Mouse (Mus musculus) cerebellum, adult 2 months (tissue): ENCODE measurements around the gene Selenbp1. TPM values are rescaled to one million over a fixed set of nuclear protein-coding genes. Genes with fewer than 3 reads are reported as not detected.

Experiments
- DNase-seq, 2 experiments: peaks; one replicate each; pipeline ENCODE4 v3.0.0; 2021
- H3K27ac ChIP-seq: fragments of 200-500 bp; 2 replicates; pipeline ENCODE4 v1.5.1; 2012; ENCODE audit warnings: low read length, control low read depth, inconsistent platforms; ENCODE audit not compliant: insufficient read depth
- H3K27me3 ChIP-seq: fragments of 200-500 bp; 2 replicates; pipeline ENCODE4 v1.6.1; 2012; ENCODE audit warnings: inconsistent platforms, mild to moderate bottlenecking, low read length, moderate library complexity; ENCODE audit not compliant: control insufficient read depth, insufficient read depth
- H3K4me1 ChIP-seq: fragments of 200-500 bp; 2 replicates; pipeline ENCODE4 v1.6.1; 2011; ENCODE audit warnings: low read length; ENCODE audit not compliant: control insufficient read depth, insufficient read depth
- H3K4me3 ChIP-seq: fragments of 200-500 bp; replicated peaks from 2 replicates; pipeline ENCODE3; 2011; ENCODE audit warnings: mild to moderate bottlenecking, low read depth, low read length, control low read depth; ENCODE audit not compliant: insufficient read depth
- CTCF ChIP-seq: fragments of 200-500 bp; IDR thresholded peaks from 2 replicates; pipeline ENCODE4 v1.5.1; 2011; ENCODE audit warnings: low read depth, mild to moderate bottlenecking, control low read depth, low read length, moderate library complexity, borderline replicate concordance; ENCODE audit not compliant: insufficient read depth
- POLR2A ChIP-seq: fragments of 200-500 bp; IDR thresholded peaks from 2 replicates; pipeline ENCODE4 v1.6.1; 2011; ENCODE audit warnings: low read length, control low read depth, borderline replicate concordance; ENCODE audit not compliant: insufficient read depth
- WGBS: fragments of 180-500 bp; shearing (Covaris S2); methylation state at CpG from one replicate; pipeline ENCODE4 v1.1.7; 2018; 5-methylcytosine and 5-hydroxymethylcytosine counted together
- polyA plus RNA-seq: library from polyadenylated mRNA; depleted of rRNA; stranded (reverse); fragments of >200 nt; gene quantifications from 2 replicates; pipeline ENCODE4 v1.2.3, GENCODE M21; 2012

Selenbp1 gene
- polyA plus RNA-seq, 1 experiment: 12.5 TPM

DNA sequence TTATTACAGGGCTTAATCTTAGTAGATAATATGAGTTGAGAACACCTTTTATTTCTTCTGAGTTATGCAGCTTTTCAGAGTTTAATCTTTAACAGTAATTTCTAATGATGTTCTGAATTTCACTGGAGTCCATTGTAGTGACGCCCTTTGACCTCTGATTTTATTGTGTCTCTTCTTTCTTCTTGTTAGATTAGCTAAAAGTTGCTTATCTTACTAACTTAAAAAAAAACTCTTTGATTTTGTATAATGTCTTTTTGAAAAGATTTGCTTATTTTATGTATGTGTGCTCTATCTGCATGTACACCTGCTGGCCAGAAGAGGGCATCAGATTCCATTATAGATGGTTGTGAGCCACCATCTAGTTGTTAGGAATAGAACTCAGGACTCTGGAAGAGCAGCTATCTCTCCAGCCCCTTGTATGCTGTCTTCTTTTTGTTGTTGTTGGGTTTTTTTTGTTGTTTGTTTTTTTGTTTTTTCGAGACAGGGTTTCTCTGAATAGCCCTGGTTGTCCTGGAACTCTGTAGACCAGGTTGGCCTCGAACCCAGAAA lies 15.3 kb downstream of the Selenbp1 start:
- H3K27ac ChIP-seq: no peak overlapping the region
- TF ChIP-seq CTCF: peak; percentile 38; the same call in 1 of the 2 replicates
- no peak for TF ChIP-seq POLR2A
- 76% methylated on average over 3 of the region's 3 CpGs for WGBS
- no peaks in the 10 kb centered on the region for H3K27me3 ChIP-seq
- no peak overlapping the region for H3K4me3 ChIP-seq
- no peak for DNase-seq
- H3K4me1 ChIP-seq: no peaks in the 10 kb centered on the region

DNA sequence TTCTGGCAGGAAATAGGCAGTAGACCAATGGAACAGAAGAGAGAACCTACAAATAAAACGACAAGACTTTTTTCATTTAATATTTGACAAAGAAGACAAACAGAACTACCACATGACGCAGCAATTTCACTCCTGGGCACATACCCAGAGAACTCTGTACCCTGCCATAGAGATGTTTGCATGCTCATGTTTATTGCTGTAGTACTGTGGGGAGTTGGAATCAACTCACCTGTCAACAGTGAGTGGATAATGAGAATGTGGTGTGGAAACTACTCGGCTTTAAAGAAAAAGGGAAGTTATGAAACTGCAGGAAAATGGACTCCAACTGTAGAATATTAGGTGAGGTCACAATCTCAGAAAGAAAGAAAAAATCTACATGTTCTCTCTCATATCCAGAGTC lies 16.8 kb downstream of the Selenbp1 start:
- 78% methylated on average over 3 of the region's 3 CpGs for WGBS
- Histone ChIP-seq H3K27ac (no peak overlapping the region), H3K27me3 (no peaks in the 10 kb centered on the region), H3K4me3 (no peak overlapping the region), H3K4me1 (no peaks in the 10 kb centered on the region)
- DNase-seq: no peak
- TF ChIP-seq POLR2A (no peak), CTCF (no peak)

DNA sequence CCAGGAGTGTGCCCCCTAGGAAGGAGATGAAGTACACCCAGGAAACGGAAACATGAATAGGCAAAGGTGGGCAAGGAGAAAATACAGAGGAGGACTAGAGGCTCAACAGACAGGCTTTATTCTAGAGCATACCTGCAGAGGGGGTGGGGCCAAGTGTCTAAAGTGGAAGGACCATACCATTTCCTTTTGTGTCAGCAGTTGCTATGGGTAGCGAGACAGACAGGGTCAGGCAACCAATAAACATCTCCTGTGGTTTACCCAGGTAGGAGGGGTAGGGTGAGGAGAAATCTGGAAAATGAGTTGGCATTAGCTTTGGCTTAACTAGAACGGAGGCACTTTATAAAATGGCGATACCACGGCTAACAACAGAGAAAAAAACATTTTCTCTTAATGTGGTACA lies 19.9 kb downstream of the Selenbp1 start:
- TF ChIP-seq CTCF: no peak
- no peak for TF ChIP-seq POLR2A
- no peak overlapping the region for H3K4me3 ChIP-seq
- WGBS: 48% methylated on average over 5 of the region's 5 CpGs
- no peaks in the 10 kb centered on the region for H3K27me3 ChIP-seq
- H3K27ac ChIP-seq: no peak overlapping the region
- peak; percentile 42 to 75 for DNase-seq
- H3K4me1 ChIP-seq: peaks cover 8% of the 10 kb centered on the region

DNA sequence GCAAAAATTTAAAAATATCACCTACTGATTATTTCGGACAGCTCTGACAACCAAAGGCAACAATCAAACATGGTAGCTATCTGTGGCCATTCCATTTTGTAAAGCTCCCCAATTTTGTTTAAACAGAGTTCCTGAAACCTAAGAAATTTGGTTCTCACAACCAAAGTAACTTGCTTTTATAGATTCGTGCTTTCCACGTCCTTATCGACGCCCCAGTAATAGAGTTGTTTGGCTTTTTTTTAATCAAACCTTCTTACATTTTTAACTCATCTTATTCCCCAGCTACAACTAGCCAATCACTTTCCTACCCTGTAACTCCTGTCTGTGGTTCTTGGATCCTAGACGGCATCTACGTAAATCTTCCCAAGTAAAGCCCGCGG lies 20.5 kb downstream of the Selenbp1 start:
- no peak for TF ChIP-seq POLR2A
- TF ChIP-seq CTCF: no peak
- 9% methylated on average over 9 of the region's 9 CpGs for WGBS
- Histone ChIP-seq H3K27me3 (no peaks in the 10 kb centered on the region), H3K27ac (no peak overlapping the region), H3K4me3 (peak overlapping the region; percentile 85), H3K4me1 (peaks cover 8% of the 10 kb centered on the region)
- DNase-seq: no peak

DNA sequence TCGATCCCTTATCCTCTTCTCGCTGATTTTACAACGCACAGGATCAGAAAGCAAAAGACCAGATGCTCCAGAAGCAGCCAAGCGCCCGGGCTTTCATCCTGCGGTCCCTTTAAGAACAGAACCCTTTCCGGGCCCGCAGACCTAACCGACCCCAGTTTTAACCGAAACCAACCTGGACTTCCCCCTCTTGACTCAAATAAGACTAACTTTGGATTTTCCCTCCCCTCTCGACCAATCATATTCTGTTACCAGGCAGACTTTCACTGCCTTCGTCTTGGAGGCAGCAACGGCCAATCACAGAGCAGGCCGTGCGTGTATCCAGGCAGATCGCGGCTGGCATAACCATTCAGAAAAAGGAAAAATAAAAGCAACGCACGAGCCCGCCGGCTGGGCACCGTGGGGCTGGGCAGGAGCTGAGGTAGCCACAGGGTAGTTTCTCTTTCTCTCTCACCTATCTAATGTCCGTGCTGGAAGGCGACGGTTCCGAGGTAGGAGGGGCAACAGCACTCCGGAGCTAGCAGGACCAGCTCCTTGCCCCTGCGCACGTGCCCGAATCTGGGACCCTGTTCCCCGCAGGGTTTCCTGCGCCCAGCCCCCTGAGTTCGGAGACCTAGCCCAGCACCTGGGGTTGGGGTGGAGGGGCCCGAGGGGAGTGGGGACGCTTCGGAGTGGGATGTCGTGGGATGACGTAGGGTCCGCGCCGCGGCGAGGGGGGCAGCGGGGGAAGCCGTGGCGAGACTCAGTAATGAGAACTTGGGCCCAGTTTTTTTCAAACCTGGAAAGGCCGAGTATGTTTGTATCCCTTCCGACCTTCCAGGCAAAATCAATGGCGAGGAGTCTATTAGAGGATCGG lies 21.1 kb downstream of the Selenbp1 start, which contains the start of gene Rfx5:
Rfx5 (plus strand) TSS at position 312 of the 853 bp plus-strand sequence.
- peak within 1 kb of the TSS; percentile 78 for H3K27ac ChIP-seq
- WGBS: under 1% methylated on average over 50 of the region's 50 CpGs
- TF ChIP-seq POLR2A: peak; percentile 46; the same call in 1 of the 2 replicates
- no peak for TF ChIP-seq CTCF
- H3K4me1 ChIP-seq: peaks cover 8% of the 10 kb centered on the region
- H3K4me3 ChIP-seq: peak within 1 kb of the TSS; percentile 85
- DNase-seq: peak; percentile 91 to 97
- H3K27me3 ChIP-seq: no peaks in the 10 kb centered on the region

DNA sequence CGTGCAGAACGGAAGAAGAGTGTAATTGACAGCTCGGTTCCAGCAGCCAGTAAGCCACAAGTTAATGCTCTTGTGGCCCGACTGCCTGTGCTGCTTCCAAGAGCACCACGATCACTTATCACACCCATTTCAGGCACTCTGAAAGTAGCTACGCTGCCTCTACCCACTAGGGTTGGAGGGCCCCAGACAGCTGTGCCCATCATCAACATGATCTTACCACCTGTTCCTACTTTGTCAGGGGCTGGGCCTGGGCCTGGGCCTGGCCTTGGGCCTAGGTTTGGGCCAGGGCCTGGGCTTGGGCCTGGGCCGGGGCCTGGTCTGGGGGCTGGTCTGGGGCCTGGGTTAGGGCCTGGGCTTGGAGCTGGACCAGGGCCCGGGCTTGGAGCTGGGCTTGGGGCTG lies 25.4 kb downstream of the Selenbp1 start:
- WGBS: 58% methylated on average over 8 of the region's 8 CpGs
- TF ChIP-seq POLR2A: no peak
- no peak for TF ChIP-seq CTCF
- no peak overlapping the region for H3K4me3 ChIP-seq
- no peak overlapping the region for H3K27ac ChIP-seq
- no peaks in the 10 kb centered on the region for H3K27me3 ChIP-seq
- no peak for DNase-seq
- H3K4me1 ChIP-seq: peaks cover 8% of the 10 kb centered on the region

DNA sequence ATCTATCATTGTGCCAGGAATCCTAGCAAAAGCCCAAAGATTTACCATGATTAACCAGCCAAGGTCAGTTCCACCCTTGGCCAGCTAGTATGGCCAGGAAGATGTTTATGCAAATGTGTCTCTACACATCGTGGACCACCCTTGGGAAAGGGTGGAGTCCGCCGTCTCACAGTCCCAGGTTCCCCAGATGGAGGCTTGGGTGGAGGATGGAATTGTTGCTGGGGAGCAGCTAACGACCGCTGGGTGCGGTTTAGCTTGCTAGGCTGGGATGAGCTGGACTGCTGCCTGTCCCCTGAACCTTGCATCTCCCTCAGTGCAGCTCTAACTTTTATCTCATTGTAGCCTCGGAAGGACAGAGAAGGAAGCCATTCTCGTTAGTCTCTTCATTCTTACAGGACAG lies 27.0 kb downstream of the Selenbp1 start:
- Histone ChIP-seq H3K4me3 (no peak overlapping the region), H3K4me1 (peaks cover 7% of the 10 kb centered on the region), H3K27ac (no peak overlapping the region; the same call in 1 of the 2 replicates), H3K27me3 (no peaks in the 10 kb centered on the region)
- DNase-seq: no peak
- TF ChIP-seq CTCF (no peak), POLR2A (no peak)
- 27% methylated on average over 8 of the region's 8 CpGs for WGBS

DNA sequence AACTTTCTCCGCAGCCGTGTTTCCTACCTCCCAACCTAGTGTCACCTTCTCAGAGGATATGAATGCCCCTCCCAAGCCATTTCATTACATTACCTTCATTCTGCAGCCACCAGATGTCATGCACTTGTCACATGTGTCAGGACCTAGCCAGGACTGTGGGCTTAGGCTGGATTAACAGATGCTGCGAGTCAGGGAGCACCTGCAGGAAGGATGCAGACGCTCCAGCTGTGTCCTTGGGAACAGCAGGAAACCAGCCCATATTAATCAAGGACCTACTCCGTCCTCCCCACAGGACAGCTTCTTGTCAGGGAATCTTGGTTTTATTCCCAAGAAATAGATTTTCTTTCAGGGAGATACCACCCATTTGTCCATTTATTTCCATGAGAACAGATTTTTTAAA lies 27.5 kb downstream of the Selenbp1 start:
- DNase-seq: no peak
- H3K27me3 ChIP-seq: no peaks in the 10 kb centered on the region
- no peak for TF ChIP-seq POLR2A
- TF ChIP-seq CTCF: no peak
- 46% methylated on average over 5 of the region's 5 CpGs for WGBS
- no peak overlapping the region for H3K4me3 ChIP-seq
- no peak overlapping the region; the same call in 1 of the 2 replicates for H3K27ac ChIP-seq
- peaks cover 3% of the 10 kb centered on the region; the same call in 1 of the 2 replicates for H3K4me1 ChIP-seq
